Mouse (Mus musculus): Measurements from ENCODE around the gene Hoxa9.
A peak's percentile ranks its signal among the peaks of the same experiment; 100 is the strongest.

Gene Hoxa9

GRCm38 (mm10) chr6:52230516-52231165 is at the start of gene Hoxa9:
TSS of gene Hoxa9 (minus strand) at chr6:52231089.
- no peak for DNase-seq

- DNase-seq: no peak
These were observed 46.0 kb upstream of the Hoxa9 start for GRCm38 (mm10) chr6:52276920-52277319.

GRCm38 (mm10) chr6:52276382-52276781 is 45.5 kb upstream of the Hoxa9 start:
- no peak for DNase-seq

- DNase-seq: no peak
These were observed 44.8 kb upstream of the Hoxa9 start for GRCm38 (mm10) chr6:52275563-52276280.

GRCm38 (mm10) chr6:52274576-52274975 is 43.7 kb upstream of the Hoxa9 start:
- DNase-seq: no peak

GRCm38 (mm10) chr6:52273656-52274280 is 42.9 kb upstream of the Hoxa9 start:
- peak in 1 of 2 experiments; percentile 12 for DNase-seq

- no peak for DNase-seq
These were observed 42.1 kb upstream of the Hoxa9 start for GRCm38 (mm10) chr6:52272766-52273655.

- DNase-seq: peak; percentile 76 to 81
These were observed 39.9 kb upstream of the Hoxa9 start for GRCm38 (mm10) chr6:52270494-52271480.

- no peak for DNase-seq
These were observed 37.9 kb upstream of the Hoxa9 start for GRCm38 (mm10) chr6:52268756-52269155.

- no peak for DNase-seq
These were observed 37.5 kb upstream of the Hoxa9 start for GRCm38 (mm10) chr6:52268341-52268740.

- no peak for DNase-seq
These were observed 36.8 kb upstream of the Hoxa9 start for GRCm38 (mm10) chr6:52267691-52268090.

GRCm38 (mm10) chr6:52267221-52267620 is 36.3 kb upstream of the Hoxa9 start:
- no peak for DNase-seq

- DNase-seq: no peak
These were observed 35.7 kb upstream of the Hoxa9 start for GRCm38 (mm10) chr6:52266666-52266985.

GRCm38 (mm10) chr6:52265913-52266665 is 35.2 kb upstream of the Hoxa9 start:
- no peak for DNase-seq

- DNase-seq: no peak
These were observed 34.5 kb upstream of the Hoxa9 start for GRCm38 (mm10) chr6:52265306-52265912.

- no peak for DNase-seq
These were observed 33.4 kb upstream of the Hoxa9 start for GRCm38 (mm10) chr6:52264106-52264790.

GRCm38 (mm10) chr6:52263321-52263585 is 32.4 kb upstream of the Hoxa9 start:
- DNase-seq: peak in 1 of 2 experiments; percentile 9

- DNase-seq: no peak
These were observed 31.8 kb upstream of the Hoxa9 start for GRCm38 (mm10) chr6:52262463-52263320.

All from cerebellum, postnatal 14 days (tissue).